Mouse (Mus musculus) fibroblast of lung, adult 2 months (primary cell): ENCODE measurements around the gene Zmiz1.

ENCODE experiments used
- DNase-seq: peaks from one replicate; pipeline ENCODE4 v3.0.0-alpha.2; 2011; ENCODE audit warnings: low read depth

Gene Zmiz1

DNA sequence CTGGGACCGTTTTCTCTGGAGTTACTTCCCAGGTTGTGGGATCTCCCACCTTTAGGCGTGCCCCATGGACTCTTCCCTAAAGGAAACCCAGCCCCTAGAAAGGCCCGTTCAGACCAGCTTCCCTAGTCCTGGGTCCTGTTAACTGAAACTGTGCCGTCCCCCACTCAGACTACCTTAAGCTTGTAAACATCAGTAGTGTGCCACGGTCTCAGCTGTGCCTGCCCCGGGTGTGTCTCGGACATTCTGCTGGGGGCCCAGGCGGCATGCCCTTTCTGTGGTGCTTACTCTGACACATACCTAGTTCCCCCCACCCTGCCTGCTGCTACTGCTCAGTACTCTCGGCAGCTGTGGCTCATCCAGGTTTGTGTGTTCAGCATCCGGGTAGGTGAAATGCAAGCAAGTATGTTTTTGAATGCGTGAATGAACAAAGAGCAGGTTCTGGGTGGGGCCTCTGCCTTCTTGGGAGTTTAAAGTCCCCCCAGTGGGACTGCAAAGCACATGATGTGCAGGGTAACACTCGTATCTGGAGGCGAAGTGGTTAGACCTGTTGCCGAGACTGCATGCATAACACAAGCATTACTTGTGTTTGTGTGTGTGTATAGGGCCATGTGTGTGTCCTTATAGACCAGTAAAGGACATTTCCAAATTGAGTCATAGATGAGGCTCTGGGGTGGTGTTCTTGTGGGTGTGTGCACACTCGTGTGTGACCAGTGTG lies 157.2 kb downstream of the Zmiz1 start:
- no peak for DNase-seq

DNA sequence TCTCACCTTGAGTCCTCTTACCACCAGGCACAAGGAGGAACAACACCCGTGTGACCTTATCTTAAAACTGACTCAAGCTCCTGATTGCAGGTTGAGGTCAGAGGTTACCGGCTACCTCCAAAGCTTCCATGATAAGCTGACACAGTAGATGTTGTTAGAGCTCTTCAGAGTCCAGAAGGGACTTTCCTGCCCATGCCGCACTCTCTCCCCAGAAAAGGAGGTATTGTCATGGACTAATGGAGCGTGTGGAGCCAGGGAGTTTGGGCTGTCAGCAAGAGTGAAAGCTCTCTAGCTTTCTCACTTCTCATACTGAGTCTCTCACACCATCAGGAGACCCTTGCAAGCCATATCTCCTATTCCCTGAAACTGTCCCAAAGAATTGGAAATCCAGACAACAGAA lies 158.3 kb downstream of the Zmiz1 start:
- DNase-seq = no peak

- no peak for DNase-seq
Measured at GRCm38 (mm10) chr14:25619066-25619762, 160.2 kb downstream of the Zmiz1 start.

DNA sequence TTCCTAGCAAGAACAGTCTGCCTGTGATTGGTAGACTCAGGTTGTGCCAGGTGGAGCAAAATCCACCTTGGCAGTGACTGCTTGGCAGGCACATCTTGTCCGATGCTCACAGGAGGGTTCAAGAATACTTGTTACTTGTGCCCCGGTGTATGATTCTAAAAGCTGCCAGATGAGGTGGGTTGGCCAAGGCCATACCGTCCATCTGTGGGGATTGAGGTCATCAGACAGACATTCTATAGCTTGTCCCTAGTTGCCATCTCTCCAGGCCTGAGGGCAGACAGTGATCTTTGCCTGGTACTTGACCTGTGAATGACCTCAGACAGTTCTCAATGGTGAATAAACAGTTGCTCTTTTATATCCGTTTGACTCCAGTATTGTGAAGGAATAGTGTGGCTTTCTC lies 161.8 kb downstream of the Zmiz1 start:
- DNase-seq = no peak

- DNase-seq = no peak
Measured at GRCm38 (mm10) chr14:25623698-25624097, 164.7 kb downstream of the Zmiz1 start.

- no peak for DNase-seq
Measured at GRCm38 (mm10) chr14:25624659-25625058, 165.7 kb downstream of the Zmiz1 start.

DNA sequence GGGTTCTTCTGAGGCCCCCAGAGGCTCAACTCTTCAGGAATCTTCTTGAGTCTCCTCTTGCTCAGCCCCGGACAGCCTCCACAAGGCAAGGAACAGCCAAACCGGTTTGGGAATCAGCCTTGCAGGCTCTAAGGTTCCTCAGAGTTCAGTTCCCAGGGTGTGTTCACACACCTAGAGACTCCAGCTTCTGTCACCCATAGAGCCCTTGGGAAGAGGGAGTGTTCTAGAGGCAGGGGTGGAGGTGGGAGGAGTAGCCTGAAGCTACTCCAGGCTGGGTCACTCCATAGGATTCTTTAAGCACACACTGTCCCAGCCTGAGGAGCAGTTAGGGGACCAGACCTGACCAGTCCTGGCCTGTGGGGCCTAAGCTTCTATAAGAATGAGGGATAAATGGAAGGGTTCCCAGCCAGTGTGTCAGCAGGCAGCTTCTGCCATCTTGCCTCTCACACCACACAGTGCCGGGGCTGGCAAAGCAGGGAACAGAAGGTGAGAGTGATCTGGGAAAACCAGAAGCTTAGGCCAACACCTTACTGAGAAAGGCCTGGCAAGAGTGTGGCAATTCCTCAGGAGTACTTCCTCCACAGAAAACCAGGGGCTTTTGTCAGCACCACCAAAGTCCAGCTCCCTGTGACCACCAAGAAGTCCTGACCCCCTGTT lies 168.7 kb downstream of the Zmiz1 start:
- DNase-seq = no peak

DNA sequence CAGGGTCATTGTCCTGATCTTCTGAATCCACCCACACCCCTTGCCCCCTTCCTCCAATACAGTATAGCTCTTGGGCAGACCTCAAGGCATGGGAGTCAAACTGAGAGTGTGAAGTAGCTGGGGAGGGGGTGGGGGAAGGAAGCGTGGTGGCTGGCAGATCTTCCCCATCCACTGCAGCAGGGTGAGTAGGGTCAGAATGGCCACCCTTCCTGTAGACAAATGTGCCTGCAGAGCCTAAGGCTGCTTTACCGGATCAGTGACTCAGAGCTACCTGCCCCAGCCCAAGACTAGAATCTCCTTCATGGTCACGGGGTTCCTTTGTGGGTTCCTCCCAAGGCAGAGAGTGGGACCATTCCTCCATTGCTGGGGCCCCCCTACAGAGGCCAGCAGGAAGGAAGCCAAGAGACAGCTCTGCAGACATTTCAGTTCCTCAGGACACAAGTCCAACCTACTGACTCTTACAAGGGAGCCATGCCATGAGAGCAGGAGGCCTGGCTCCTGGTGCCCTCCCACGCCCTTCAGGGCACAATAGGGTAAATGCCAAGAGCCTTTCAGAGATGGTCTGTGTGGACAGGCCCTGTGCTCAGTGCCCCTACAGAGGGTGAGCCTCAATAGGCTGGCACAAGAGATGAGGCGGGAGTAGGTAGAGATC lies 169.6 kb downstream of the Zmiz1 start:
- DNase-seq = no peak

DNA sequence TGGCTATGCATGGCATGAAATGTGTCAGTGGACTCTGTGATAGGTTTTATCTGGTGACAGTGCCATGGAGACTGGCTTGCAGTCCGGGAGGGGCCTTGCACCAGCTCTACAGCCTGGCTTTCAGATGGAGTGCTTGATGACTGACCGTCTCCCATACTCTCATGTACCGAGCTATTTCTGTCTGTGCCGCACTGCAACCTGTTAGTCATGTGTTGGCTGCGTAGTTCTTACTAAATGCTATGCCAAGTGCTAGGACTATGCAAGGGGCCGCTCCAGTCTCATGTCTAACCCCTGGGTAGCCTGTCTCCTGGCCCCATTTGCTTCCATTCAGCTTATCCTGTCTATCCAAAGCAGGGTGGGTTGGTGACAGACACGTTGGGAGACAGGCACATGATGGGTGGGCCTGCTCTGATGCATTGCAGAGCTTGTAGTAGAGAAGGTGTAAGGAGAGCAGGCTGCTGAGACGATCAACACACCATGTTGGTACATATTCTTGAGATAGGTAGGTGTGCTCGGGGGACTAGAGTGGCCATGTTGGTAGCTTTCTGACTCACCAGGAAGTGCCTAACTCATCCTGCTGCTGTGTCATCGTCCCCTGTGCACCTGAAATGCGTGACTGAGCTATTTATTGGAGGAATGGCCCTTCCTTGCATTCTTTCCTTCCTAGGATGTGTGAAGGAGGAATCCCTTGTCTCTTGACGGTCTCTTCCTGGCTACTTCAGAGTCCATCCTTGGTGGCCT lies 171.1 kb downstream of the Zmiz1 start:
- no peak for DNase-seq

DNA sequence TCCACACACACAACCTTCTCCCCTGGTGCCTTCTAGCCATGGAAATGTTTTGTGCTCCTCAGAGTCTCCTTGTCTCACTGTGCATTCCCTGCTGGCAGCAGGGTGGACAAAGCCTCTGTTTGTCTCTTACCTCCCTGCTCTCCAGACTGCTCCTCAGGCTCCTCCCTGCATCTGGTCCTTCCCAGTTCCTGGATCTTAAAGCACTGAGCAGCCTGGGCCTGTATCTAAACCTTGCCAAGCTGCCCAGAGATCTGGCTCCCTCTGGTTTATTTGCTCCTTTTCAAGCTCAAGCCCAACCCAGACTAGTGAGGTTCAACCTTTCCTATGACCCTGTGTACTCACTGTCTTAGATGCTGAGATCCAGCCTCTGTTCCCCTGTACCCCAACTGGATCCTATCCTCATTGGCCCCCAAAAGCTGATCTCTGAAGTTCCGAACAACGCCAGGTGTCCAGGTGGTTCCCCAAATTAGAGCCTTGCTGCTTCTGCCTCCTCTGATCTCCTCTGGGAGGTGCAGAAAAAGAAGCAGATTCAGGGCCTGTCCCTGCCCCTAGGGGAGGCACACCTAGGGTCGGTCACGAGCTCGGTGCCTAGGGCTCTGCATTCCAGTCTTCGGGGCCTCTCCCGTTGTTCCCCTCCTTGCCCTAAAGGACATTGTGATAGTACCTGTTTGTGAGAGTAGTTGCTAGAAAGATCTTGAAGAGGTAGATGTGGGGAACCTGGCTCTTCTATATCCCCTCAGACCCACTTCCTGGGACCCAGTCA lies 171.8 kb downstream of the Zmiz1 start:
- DNase-seq = no peak

GRCm38 (mm10) chr14:25631481-25631880 lies 172.5 kb downstream of the Zmiz1 start:
- no peak for DNase-seq

- DNase-seq = no peak
Measured at GRCm38 (mm10) chr14:25633539-25634300, 174.7 kb downstream of the Zmiz1 start.

- no peak for DNase-seq
Measured at GRCm38 (mm10) chr14:25634328-25634727, 175.3 kb downstream of the Zmiz1 start.

GRCm38 (mm10) chr14:25635746-25636145 lies 176.8 kb downstream of the Zmiz1 start:
- no peak for DNase-seq

GRCm38 (mm10) chr14:25636297-25636696 lies 177.3 kb downstream of the Zmiz1 start:
- DNase-seq = peak; percentile 56

DNA sequence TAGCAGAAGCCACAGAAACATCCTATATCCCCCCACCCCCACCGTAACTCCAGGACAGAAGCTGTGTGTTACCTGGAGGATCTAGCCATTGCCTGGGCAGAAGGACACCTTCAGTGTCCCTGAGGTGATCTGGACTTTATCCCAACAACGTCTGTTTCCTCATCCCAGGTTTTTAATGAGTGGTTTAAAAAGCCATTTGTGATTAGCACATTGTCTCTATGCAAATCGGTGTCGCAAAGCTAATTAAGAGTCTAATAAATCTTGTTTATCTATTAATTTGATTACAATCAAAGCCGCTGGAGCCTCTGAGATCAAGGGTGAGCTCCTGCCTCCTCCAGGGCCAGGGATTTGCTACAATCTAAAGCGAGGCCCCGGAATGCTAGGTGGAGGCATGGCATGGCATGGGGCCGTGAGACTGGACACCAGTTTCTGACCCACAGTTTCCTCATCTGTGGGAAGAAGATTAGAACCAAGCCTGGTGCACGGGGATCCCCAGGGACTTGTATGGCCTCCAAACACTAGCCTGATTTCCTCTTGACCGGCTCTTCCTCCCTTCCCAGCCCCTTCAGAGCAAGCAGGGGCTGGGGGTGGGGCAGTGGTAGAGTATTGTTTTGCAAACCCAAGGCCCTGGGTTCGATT lies 180.3 kb downstream of the Zmiz1 start:
- DNase-seq = no peak

GRCm38 (mm10) chr14:25639979-25640378 lies 181.0 kb downstream of the Zmiz1 start:
- no peak for DNase-seq

GRCm38 (mm10) chr14:25640421-25641056 lies 181.6 kb downstream of the Zmiz1 start:
- no peak for DNase-seq

DNA sequence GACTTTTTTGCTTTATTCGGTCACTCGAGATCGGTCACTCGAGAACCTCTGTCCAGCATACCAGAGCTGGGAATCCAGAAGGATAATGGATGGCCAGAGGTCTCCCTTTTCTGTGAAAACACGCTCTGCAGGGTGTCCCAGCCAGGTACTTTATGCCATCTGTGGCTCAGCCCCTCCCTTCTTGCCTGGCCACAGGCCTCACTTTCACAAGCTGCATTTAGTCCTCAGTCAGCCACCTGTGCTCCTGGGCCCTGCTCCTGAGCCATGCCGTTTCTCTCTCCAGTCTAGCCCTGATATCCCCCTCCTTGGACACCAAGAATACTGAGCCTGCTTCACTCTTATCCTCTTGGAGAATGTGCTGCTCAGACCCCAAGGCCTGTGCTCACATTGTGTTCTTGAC lies 182.1 kb downstream of the Zmiz1 start:
- no peak for DNase-seq
